Mouse (Mus musculus): ENCODE measurements around the gene Rgs5. TPM values are rescaled to one million over a fixed set of nuclear protein-coding genes. Genes with fewer than 3 reads are reported as not detected.

Rgs5 gene
- polyA plus RNA-seq (2015; fragmentation: Nextera tagmentation; extraction: Ambion mirVana): 17.7 and 17.9 TPM in 2 replicates

- WGBS: 30% methylated on average over 8 of the region's 8 CpGs
- Histone ChIP-seq H3K27me3 (replicated peaks; ENCODE audit: control insufficient read depth, insufficient read depth, low read length) (no peaks in the 10 kb centered on the region), H3K4me2 (ENCODE audit: low read length) (peak within 1 kb of the TSS; percentile 27), H3K4me3 (ENCODE audit: low read length) (no peak within 1 kb of the TSS), H3K27ac (ENCODE audit: low read depth, low read length) (no peak within 1 kb of the TSS), H3K9ac (ENCODE audit: low read depth, low read length) (peak within 1 kb of the TSS; percentile 26; the same call in 1 of the 2 replicates), H3K36me3 (ENCODE audit: control insufficient read depth, insufficient read depth, low read length) (no peaks in the 10 kb centered on the region), H3K4me1 (ENCODE audit: control insufficient read depth, insufficient read depth, low read depth, low read length) (no peaks in the 10 kb centered on the region), H3K9me3 (ENCODE audit: control insufficient read depth, low read length) (no peaks in the 10 kb centered on the region)
- no peak for ATAC-seq
These were observed at the start of gene Rgs5 for GRCm38 (mm10) chr1:169655256-169655655. Rgs5 (plus strand) TSS chr1:169655501.

GRCm38 (mm10) chr1:169606164-169606563 lies 49.1 kb upstream of the Rgs5 start:
- no peaks in the 10 kb centered on the region for H3K9me3 ChIP-seq (ENCODE audit: control insufficient read depth, low read length)
- 49% methylated on average over 3 of the region's 3 CpGs for WGBS
- H3K9ac ChIP-seq (ENCODE audit: low read depth, low read length): no peak overlapping the region
- H3K4me2 ChIP-seq (ENCODE audit: low read length): no peak overlapping the region
- no peak overlapping the region for H3K4me3 ChIP-seq (ENCODE audit: low read length)
- no peak overlapping the region for H3K27ac ChIP-seq (ENCODE audit: low read depth, low read length)
- no peak for ATAC-seq
- no peaks in the 10 kb centered on the region for H3K4me1 ChIP-seq (ENCODE audit: control insufficient read depth, insufficient read depth, low read depth, low read length)
- no peaks in the 10 kb centered on the region for H3K27me3 ChIP-seq (replicated peaks; ENCODE audit: control insufficient read depth, insufficient read depth, low read length)
- no peaks in the 10 kb centered on the region for H3K36me3 ChIP-seq (ENCODE audit: control insufficient read depth, insufficient read depth, low read length)

- Histone ChIP-seq H3K27ac (ENCODE audit: low read depth, low read length) (no peak overlapping the region), H3K36me3 (ENCODE audit: control insufficient read depth, insufficient read depth, low read length) (no peaks in the 10 kb centered on the region), H3K27me3 (replicated peaks; ENCODE audit: control insufficient read depth, insufficient read depth, low read length) (no peaks in the 10 kb centered on the region), H3K9ac (ENCODE audit: low read depth, low read length) (no peak overlapping the region), H3K4me2 (ENCODE audit: low read length) (no peak overlapping the region), H3K4me1 (ENCODE audit: control insufficient read depth, insufficient read depth, low read depth, low read length) (no peaks in the 10 kb centered on the region), H3K9me3 (ENCODE audit: control insufficient read depth, low read length) (no peaks in the 10 kb centered on the region), H3K4me3 (ENCODE audit: low read length) (no peak overlapping the region)
- 79% methylated on average over 7 of the region's 7 CpGs for WGBS
- no peak for ATAC-seq
These were observed 25.6 kb upstream of the Rgs5 start for GRCm38 (mm10) chr1:169629738-169630137.

- Histone ChIP-seq H3K4me3 (ENCODE audit: low read length) (no peak overlapping the region), H3K9ac (ENCODE audit: low read depth, low read length) (no peak overlapping the region), H3K4me2 (ENCODE audit: low read length) (no peak overlapping the region), H3K9me3 (ENCODE audit: control insufficient read depth, low read length) (no peaks in the 10 kb centered on the region), H3K27ac (ENCODE audit: low read depth, low read length) (no peak overlapping the region), H3K27me3 (replicated peaks; ENCODE audit: control insufficient read depth, insufficient read depth, low read length) (no peaks in the 10 kb centered on the region), H3K36me3 (ENCODE audit: control insufficient read depth, insufficient read depth, low read length) (no peaks in the 10 kb centered on the region), H3K4me1 (ENCODE audit: control insufficient read depth, insufficient read depth, low read depth, low read length) (no peaks in the 10 kb centered on the region)
- ATAC-seq: no peak
- 74% methylated on average over 14 of the region's 14 CpGs for WGBS
These were observed 18.0 kb upstream of the Rgs5 start for GRCm38 (mm10) chr1:169637251-169637750.

DNA sequence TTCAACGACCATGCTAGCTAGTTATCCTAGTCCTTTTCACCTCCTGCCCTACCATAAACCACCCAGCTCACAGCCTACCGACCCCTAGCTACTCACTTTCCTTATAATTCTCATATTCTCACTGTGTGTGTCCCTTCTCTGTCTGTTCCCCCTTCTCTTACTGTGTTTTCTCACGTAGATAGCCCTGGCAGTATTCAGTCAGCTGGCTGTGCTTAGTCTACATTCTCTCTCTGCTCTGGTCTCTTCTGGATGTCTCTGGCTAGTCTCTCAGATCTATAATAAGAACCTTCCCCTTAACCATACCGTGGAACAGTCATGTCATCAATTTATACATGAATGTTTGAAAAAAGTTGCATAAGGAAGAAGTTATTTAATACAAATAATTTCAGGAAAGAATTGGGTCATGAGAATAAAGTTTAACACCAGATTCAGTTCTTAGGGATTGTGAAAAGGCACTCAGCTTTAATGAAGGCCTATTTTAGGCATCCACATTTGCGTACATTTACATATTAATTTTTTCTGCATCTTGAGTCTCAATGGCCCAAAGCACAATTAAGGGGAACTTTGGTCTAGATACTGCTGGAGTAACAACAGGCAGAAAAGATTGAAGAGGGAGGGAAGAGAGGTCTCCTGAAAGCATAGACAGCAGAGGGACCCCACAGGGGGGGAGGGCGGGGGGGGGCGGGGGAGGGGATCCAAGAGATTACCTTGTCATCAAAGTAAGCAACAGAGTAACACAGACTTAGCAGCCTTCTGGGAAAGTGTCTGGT lies 10.2 kb upstream of the Rgs5 start:
- Histone ChIP-seq H3K4me1 (ENCODE audit: control insufficient read depth, insufficient read depth, low read depth, low read length) (no peaks in the 10 kb centered on the region), H3K9ac (ENCODE audit: low read depth, low read length) (no peak overlapping the region), H3K4me3 (ENCODE audit: low read length) (no peak overlapping the region), H3K27ac (ENCODE audit: low read depth, low read length) (no peak overlapping the region), H3K27me3 (replicated peaks; ENCODE audit: control insufficient read depth, insufficient read depth, low read length) (no peaks in the 10 kb centered on the region), H3K9me3 (ENCODE audit: control insufficient read depth, low read length) (no peaks in the 10 kb centered on the region), H3K4me2 (ENCODE audit: low read length) (no peak overlapping the region), H3K36me3 (ENCODE audit: control insufficient read depth, insufficient read depth, low read length) (no peaks in the 10 kb centered on the region)
- 68% methylated on average over 7 of the region's 7 CpGs for WGBS
- no peak for ATAC-seq

- Histone ChIP-seq H3K9ac (ENCODE audit: low read depth, low read length) (no peak overlapping the region), H3K4me1 (ENCODE audit: control insufficient read depth, insufficient read depth, low read depth, low read length) (no peaks in the 10 kb centered on the region), H3K27ac (ENCODE audit: low read depth, low read length) (no peak overlapping the region), H3K4me3 (ENCODE audit: low read length) (no peak overlapping the region), H3K27me3 (replicated peaks; ENCODE audit: control insufficient read depth, insufficient read depth, low read length) (no peaks in the 10 kb centered on the region), H3K36me3 (ENCODE audit: control insufficient read depth, insufficient read depth, low read length) (no peaks in the 10 kb centered on the region), H3K9me3 (ENCODE audit: control insufficient read depth, low read length) (no peaks in the 10 kb centered on the region), H3K4me2 (ENCODE audit: low read length) (no peak overlapping the region)
- no peak for ATAC-seq
- WGBS: 14% methylated on average over 4 of the region's 4 CpGs
These were observed 4.2 kb downstream of the Rgs5 start for GRCm38 (mm10) chr1:169659479-169659878.

- Histone ChIP-seq H3K4me1 (ENCODE audit: control insufficient read depth, insufficient read depth, low read depth, low read length) (no peaks in the 10 kb centered on the region), H3K27me3 (replicated peaks; ENCODE audit: control insufficient read depth, insufficient read depth, low read length) (no peaks in the 10 kb centered on the region), H3K4me3 (ENCODE audit: low read length) (no peak overlapping the region), H3K9me3 (ENCODE audit: control insufficient read depth, low read length) (no peaks in the 10 kb centered on the region), H3K4me2 (ENCODE audit: low read length) (no peak overlapping the region), H3K36me3 (ENCODE audit: control insufficient read depth, insufficient read depth, low read length) (no peaks in the 10 kb centered on the region), H3K9ac (ENCODE audit: low read depth, low read length) (no peak overlapping the region), H3K27ac (ENCODE audit: low read depth, low read length) (no peak overlapping the region)
- WGBS: 73% methylated on average over 4 of the region's 4 CpGs
- no peak for ATAC-seq
These were observed 12.0 kb downstream of the Rgs5 start for GRCm38 (mm10) chr1:169667328-169667727.

- ATAC-seq: peak; percentile 50; the same call in 1 of the 2 replicates
- 64% methylated on average over 1 of the region's 1 CpGs for WGBS
These were observed 15.4 kb downstream of the Rgs5 start for GRCm38 (mm10) chr1:169670705-169671104.

GRCm38 (mm10) chr1:169671801-169672200 lies 16.5 kb downstream of the Rgs5 start:
- Histone ChIP-seq H3K4me2 (ENCODE audit: low read length) (no peak overlapping the region), H3K9me3 (ENCODE audit: control insufficient read depth, low read length) (no peaks in the 10 kb centered on the region), H3K27me3 (replicated peaks; ENCODE audit: control insufficient read depth, insufficient read depth, low read length) (no peaks in the 10 kb centered on the region), H3K27ac (ENCODE audit: low read depth, low read length) (no peak overlapping the region), H3K9ac (ENCODE audit: low read depth, low read length) (no peak overlapping the region), H3K4me1 (ENCODE audit: control insufficient read depth, insufficient read depth, low read depth, low read length) (no peaks in the 10 kb centered on the region), H3K4me3 (ENCODE audit: low read length) (no peak overlapping the region), H3K36me3 (ENCODE audit: control insufficient read depth, insufficient read depth, low read length) (no peaks in the 10 kb centered on the region)
- ATAC-seq: no peak
- 94% methylated on average over 2 of the region's 2 CpGs for WGBS

More at GRCm38 (mm10) chr1:169670705-169671104, 15.4 kb downstream of the Rgs5 start:
- Histone ChIP-seq H3K4me2 (ENCODE audit: low read length) (no peak overlapping the region), H3K36me3 (ENCODE audit: control insufficient read depth, insufficient read depth, low read length) (no peaks in the 10 kb centered on the region), H3K9ac (ENCODE audit: low read depth, low read length) (no peak overlapping the region), H3K9me3 (ENCODE audit: control insufficient read depth, low read length) (no peaks in the 10 kb centered on the region), H3K27ac (ENCODE audit: low read depth, low read length) (no peak overlapping the region), H3K4me1 (ENCODE audit: control insufficient read depth, insufficient read depth, low read depth, low read length) (no peaks in the 10 kb centered on the region), H3K27me3 (replicated peaks; ENCODE audit: control insufficient read depth, insufficient read depth, low read length) (no peaks in the 10 kb centered on the region), H3K4me3 (ENCODE audit: low read length) (no peak overlapping the region)
